Mouse (Mus musculus) liver, embryonic 13.5 days (tissue): ENCODE results near the gene Shank1. TPM values are rescaled to one million over a fixed set of nuclear protein-coding genes. Genes with fewer than 3 reads are reported as not detected.
A peak's percentile ranks its signal among the peaks of the same experiment; 100 is the strongest.

Experiments used
- ATAC-seq: fragments of 200-750 bp; cut with Nextera tagmentation; 2 replicates; pipeline ENCODE4 v1.8.0; 2017; ENCODE audit warnings: low read depth, mild to moderate bottlenecking, moderate number of reproducible peaks, moderate library complexity
- DNase-seq: peaks from one replicate; pipeline ENCODE4 v3.0.0; 2022
- H3K27ac ChIP-seq: fragments of 300-500 bp; sonication (generic); 2 replicates; pipeline ENCODE4 v1.5.1; 2015; ENCODE audit warnings: moderate library complexity, mild to moderate bottlenecking, inconsistent platforms
- H3K27me3 ChIP-seq: fragments of 300-500 bp; sonication (generic); 2 replicates; pipeline ENCODE4 v1.6.1; 2015; ENCODE audit warnings: mild to moderate bottlenecking, inconsistent platforms
- H3K36me3 ChIP-seq: fragments of 300-500 bp; sonication (generic); 2 replicates; pipeline ENCODE4 v1.6.1; 2015; ENCODE audit warnings: mild to moderate bottlenecking, inconsistent platforms
- H3K4me1 ChIP-seq: fragments of 300-500 bp; sonication (generic); replicated peaks from 2 replicates; pipeline ENCODE4 v1.6.1; 2015; ENCODE audit warnings: inconsistent platforms
- H3K4me2 ChIP-seq: fragments of 300-500 bp; sonication (generic); 2 replicates; pipeline ENCODE4 v1.6.1; 2015; ENCODE audit warnings: inconsistent platforms, mild to moderate bottlenecking, moderate library complexity
- H3K4me3 ChIP-seq: fragments of 300-500 bp; sonication (generic); replicated peaks from 2 replicates; pipeline ENCODE4 v1.5.1; 2015; ENCODE audit warnings: mild to moderate bottlenecking, inconsistent platforms
- H3K9ac ChIP-seq: fragments of 300-500 bp; sonication (generic); 2 replicates; pipeline ENCODE4 v1.6.1; 2015; ENCODE audit warnings: mild to moderate bottlenecking, inconsistent platforms
- H3K9me3 ChIP-seq: fragments of 300-500 bp; sonication (generic); replicated peaks from 2 replicates; pipeline ENCODE4 v1.6.1; 2016; ENCODE audit warnings: inconsistent platforms
- WGBS: fragments of 180-500 bp; shearing (Covaris S2); methylation state at CpG from one replicate; pipeline ENCODE4 v1.1.7; 2015; ENCODE audit not compliant: insufficient replicate concordance; 5-methylcytosine and 5-hydroxymethylcytosine counted together
- polyA plus RNA-seq: library from polyadenylated mRNA; unstranded; fragments of >200 nt; fragmentation: Nextera tagmentation; extraction: Ambion mirVana; gene quantifications from 2 replicates; pipeline ENCODE4 v1.2.1, GENCODE M21; 2015

The Shank1 gene
- polyA plus RNA-seq, 1 experiment from 2014 or later, result 0.06 TPM

DNA sequence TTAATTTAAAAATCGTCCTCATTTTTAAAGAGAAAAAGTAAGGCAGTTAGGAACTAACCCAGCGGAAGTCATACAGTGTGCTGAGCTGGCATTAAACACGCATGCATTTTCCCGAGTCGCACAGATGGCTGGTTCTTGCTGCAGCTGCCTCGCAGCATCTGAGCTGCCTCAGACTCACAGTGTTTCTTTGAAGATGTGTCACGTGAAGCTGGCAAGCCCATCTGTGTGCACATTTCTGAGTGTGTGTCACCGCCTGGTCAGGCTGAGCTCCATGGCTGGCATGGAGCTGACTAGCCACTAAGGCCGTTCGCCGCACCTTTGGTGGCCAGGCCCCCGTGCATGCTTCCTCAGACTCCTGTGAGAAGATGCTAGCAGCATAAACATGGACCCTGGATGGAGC, 72.5 kb downstream of the Shank1 start:
- ATAC-seq, result no peak
- Histone ChIP-seq H3K27ac (no peak overlapping the region), H3K4me3 (no peak overlapping the region), H3K4me2 (no peak overlapping the region), H3K27me3 (peaks cover 62% of the 10 kb centered on the region), H3K9me3 (no peaks in the 10 kb centered on the region), H3K4me1 (peaks cover 8% of the 10 kb centered on the region), H3K36me3 (no peaks in the 10 kb centered on the region), H3K9ac (no peak overlapping the region)
- no peak for DNase-seq
- WGBS, result 73% methylated on average over 12 of the region's 12 CpGs

DNA sequence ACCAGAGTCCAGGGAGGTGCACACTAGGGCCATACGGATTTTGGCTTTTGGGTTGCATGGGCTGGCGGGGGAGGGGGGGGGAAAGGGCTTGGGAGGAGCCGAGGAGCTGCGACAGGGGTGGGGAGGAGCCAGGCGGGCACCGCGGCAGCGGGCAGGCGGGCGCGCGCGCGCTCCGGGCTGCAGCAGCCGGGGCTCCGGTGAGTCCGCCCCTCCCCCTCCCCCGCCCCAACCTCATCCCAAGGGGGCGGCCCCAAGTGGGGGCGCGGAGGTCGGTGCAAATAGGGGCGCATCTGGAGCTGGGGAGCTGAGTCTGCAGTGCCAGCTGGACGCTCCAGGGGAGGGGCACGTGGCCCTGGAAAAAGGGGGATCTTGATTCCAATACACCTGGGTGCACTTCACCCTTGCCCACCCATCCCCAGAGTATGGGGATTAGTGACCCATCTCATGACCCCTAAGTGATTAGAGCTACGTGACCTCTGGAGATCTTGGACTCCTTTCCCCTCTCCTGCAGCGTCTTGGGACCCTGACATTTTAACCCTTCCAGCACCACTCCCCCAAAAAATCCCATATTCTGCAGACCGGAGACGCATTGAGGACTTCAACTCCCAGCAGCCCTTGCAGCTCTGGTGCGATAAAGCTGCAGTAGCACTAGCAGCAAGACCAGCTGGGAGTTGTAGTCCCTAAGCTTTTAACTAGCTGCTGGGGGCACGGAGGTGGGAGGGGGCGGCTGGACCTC, 74.1 kb downstream of the Shank1 start, which contains the start of gene Syt3:
TSS of gene Syt3 (plus strand) at position 123 of the 736 bp plus-strand sequence.
- Histone ChIP-seq H3K9ac (no peak within 1 kb of the TSS), H3K27me3 (peaks cover 72% of the 10 kb centered on the region), H3K4me1 (peaks cover 8% of the 10 kb centered on the region), H3K4me2 (peak within 1 kb of the TSS; percentile 65), H3K9me3 (no peaks in the 10 kb centered on the region), H3K27ac (no peak within 1 kb of the TSS), H3K36me3 (no peaks in the 10 kb centered on the region), H3K4me3 (peak within 1 kb of the TSS; percentile 47)
- WGBS, result 1% methylated on average over 29 of the region's 33 CpGs
- peak; percentile 45; the same call in 1 of the 2 replicates for ATAC-seq
- no peak for DNase-seq

DNA sequence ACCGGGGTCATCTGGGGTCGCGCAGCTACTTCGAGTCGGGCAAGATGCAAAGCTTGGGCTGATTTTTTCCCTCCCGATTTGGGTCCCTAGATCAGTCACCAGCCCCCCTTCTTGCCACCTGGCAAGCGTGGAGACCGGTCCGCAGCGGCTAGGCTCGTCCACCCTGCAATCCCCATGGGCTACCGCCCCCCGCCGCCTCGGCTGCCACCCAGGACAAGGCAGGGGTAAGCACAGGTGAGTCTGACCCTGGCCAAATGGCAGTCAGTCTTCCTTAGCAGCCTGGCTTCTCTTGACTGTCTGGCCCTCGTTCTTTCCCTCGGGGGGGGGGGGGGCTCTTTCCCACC, 74.6 kb downstream of the Shank1 start:
- peaks cover 8% of the 10 kb centered on the region for H3K4me1 ChIP-seq
- H3K27me3 ChIP-seq, result peaks cover 70% of the 10 kb centered on the region
- ATAC-seq, result peak; percentile 36; the same call in 1 of the 2 replicates
- 1% methylated on average over 17 of the region's 17 CpGs for WGBS
- H3K4me3 ChIP-seq, result peak overlapping the region; percentile 47; the same call in 1 of the 2 replicates
- H3K36me3 ChIP-seq, result no peaks in the 10 kb centered on the region
- no peak overlapping the region for H3K9ac ChIP-seq
- H3K9me3 ChIP-seq, result no peaks in the 10 kb centered on the region
- H3K27ac ChIP-seq, result no peak overlapping the region
- H3K4me2 ChIP-seq, result peak overlapping the region; percentile 65
- DNase-seq, result no peak

DNA sequence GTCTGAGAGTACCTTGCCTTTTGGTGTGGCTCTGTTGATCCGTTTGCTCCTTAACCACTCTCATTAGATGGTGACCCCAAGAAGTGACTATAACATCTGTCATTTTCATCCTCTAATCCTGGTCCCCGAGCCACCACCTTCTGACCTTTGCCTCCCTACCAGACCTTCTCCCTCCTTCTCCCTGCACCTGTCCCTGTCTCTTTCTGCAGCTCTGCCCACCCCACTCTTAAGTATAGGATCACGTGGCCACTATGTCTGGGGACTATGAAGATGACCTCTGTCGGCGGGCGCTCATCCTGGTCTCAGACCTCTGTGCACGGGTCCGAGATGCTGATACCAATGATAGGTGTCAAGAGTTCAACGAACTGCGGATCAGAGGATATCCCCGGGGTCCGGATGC, 75.7 kb downstream of the Shank1 start, which contains the start of gene 1700008O03Rik:
TSS of gene 1700008O03Rik (minus strand) at position 101 of the 400 bp plus-strand sequence.
- DNase-seq (no peak), ATAC-seq (no peak)
- Histone ChIP-seq H3K9ac (no peak within 1 kb of the TSS), H3K4me3 (peak within 1 kb of the TSS; percentile 47; the same call in 1 of the 2 replicates), H3K9me3 (no peaks in the 10 kb centered on the region), H3K4me2 (peak within 1 kb of the TSS; percentile 65), H3K4me1 (peaks cover 8% of the 10 kb centered on the region), H3K27me3 (peaks cover 68% of the 10 kb centered on the region), H3K27ac (no peak within 1 kb of the TSS), H3K36me3 (no peaks in the 10 kb centered on the region)
- 62% methylated on average over 12 of the region's 12 CpGs for WGBS

DNA sequence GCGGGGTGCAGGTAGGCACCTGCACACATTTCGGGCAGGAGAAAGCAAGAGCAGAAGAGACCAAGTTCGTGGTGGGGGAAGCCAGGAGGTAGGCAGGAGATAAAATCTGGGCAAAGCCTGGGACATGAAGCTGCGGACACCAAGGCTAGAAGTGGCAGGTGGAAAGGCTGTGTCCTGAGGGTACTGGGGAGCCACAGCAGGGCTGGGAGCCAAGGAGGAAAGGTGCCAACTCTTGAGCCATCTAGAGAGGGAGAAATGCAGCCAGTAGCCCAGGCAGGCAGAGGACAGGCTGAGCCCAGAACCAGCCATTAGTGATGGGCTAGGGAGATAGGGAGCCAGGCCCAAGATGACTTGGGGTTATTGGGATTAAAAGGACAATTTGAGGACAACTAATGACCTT, 81.8 kb downstream of the Shank1 start:
- Histone ChIP-seq H3K4me3 (no peak overlapping the region), H3K27me3 (peaks cover 24% of the 10 kb centered on the region)
- ATAC-seq, result no peak

DNA sequence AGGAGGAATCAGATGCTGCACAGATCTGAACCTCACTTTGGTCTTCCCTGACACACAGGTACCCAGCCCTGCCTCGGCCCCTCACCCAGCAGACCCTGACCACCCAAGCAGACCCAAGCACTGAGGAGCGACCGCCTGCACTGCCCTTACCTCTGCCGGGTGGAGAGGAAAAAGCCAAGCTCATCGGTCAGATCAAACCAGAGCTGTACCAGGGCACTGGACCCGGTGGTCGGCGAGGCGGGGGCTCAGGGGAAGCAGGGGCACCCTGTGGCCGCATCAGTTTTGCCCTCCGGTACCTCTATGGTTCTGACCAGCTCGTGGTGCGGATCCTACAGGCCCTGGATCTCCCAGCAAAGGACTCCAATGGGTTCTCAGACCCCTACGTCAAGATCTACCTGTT, 82.3 kb downstream of the Shank1 start:
- Histone ChIP-seq H3K27me3 (peaks cover 18% of the 10 kb centered on the region), H3K4me1 (no peaks in the 10 kb centered on the region), H3K9ac (no peak overlapping the region), H3K4me2 (no peak overlapping the region), H3K4me3 (no peak overlapping the region), H3K9me3 (no peaks in the 10 kb centered on the region), H3K36me3 (no peaks in the 10 kb centered on the region), H3K27ac (no peak overlapping the region)
- ATAC-seq (no peak), DNase-seq (no peak)
- WGBS, result 73% methylated on average over 14 of the region's 14 CpGs

More for the DNA sequence above, 81.8 kb downstream of the Shank1 start:
- no peaks in the 10 kb centered on the region for H3K36me3 ChIP-seq
- no peaks in the 10 kb centered on the region for H3K4me1 ChIP-seq
- 55% methylated on average over 4 of the region's 4 CpGs for WGBS
- H3K9ac ChIP-seq, result no peak overlapping the region
- H3K9me3 ChIP-seq, result no peaks in the 10 kb centered on the region
- H3K27ac ChIP-seq, result no peak overlapping the region
- H3K4me2 ChIP-seq, result no peak overlapping the region
- DNase-seq, result no peak

DNA sequence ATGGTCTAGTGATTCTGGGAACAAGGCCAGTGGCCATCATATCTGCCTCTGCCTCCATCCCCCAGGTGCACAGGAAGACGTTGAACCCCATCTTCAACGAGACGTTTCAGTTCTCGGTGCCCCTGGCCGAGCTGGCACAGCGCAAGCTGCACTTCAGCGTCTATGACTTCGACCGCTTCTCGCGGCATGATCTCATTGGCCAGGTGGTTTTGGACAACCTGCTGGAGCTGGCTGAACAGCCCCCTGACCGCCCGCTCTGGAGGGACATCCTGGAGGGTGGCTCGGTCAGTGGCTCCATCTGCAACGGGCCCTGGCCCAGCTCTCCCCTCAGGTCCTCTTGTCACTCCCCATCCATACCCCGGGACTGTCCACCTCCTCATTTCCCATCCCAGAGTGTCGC, 83.2 kb downstream of the Shank1 start:
- Histone ChIP-seq H3K27me3 (peaks cover 9% of the 10 kb centered on the region), H3K9ac (no peak overlapping the region)

DNA sequence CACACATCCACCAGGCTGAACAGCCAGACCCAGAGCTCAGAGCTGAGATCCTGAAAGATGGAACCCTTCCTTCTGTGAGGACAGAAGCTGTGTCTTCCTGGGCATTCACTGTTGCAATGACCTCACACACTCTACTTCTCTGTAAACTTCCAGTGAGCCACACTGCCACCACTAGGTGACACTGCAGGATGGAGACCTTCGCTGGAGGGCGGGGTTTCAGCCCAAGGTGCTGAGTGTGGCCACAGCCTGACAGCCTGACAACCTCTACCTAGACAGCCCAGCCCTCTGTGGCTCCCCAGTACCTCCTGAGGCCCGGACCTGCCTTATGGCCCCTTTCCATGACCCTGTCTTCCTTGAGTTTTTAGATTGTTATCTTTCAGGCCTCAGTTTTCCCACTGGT, 88.5 kb downstream of the Shank1 start:
- no peak overlapping the region for H3K27ac ChIP-seq
- WGBS, result 15% methylated on average over 3 of the region's 3 CpGs
- H3K36me3 ChIP-seq, result no peaks in the 10 kb centered on the region
- H3K27me3 ChIP-seq, result peaks cover 8% of the 10 kb centered on the region
- H3K9me3 ChIP-seq, result no peaks in the 10 kb centered on the region
- no peak overlapping the region for H3K9ac ChIP-seq
- peaks cover 3% of the 10 kb centered on the region; the same call in 1 of the 2 replicates for H3K4me1 ChIP-seq
- H3K4me2 ChIP-seq, result no peak overlapping the region
- H3K4me3 ChIP-seq, result no peak overlapping the region
- DNase-seq (peak; percentile 68), ATAC-seq (peak; percentile 59; the same call in 1 of the 2 replicates)

More for the DNA sequence above, 83.2 kb downstream of the Shank1 start:
- Histone ChIP-seq H3K4me3 (no peak overlapping the region), H3K9me3 (no peaks in the 10 kb centered on the region), H3K36me3 (no peaks in the 10 kb centered on the region), H3K4me1 (no peaks in the 10 kb centered on the region), H3K27ac (no peak overlapping the region), H3K4me2 (no peak overlapping the region)
- no peak for ATAC-seq
- WGBS, result 83% methylated on average over 17 of the region's 17 CpGs
- no peak for DNase-seq

DNA sequence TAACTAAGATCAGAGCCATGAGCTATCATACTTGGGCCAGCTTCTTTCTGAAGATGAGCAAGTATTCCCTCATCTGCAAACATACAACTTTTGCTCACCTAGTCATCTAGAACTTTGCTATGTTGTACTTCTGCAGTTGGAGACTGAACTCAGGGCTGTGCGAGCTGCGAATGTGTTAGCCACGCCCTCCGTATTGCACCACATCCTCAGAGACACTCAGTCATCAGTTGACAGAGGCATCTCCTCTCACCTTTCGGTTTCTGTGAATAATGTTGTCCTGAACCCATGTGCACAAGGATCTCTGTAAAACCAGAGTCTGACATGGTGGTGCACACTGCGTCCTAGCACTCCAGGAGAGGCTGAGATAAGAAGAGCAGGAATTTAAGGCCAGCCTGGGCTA, 91.6 kb downstream of the Shank1 start:
- 45% methylated on average over 6 of the region's 6 CpGs for WGBS
- H3K36me3 ChIP-seq, result no peaks in the 10 kb centered on the region
- ATAC-seq, result no peak
- no peak overlapping the region for H3K4me2 ChIP-seq
- DNase-seq, result no peak
- H3K27me3 ChIP-seq, result peaks cover 11% of the 10 kb centered on the region; the same call in 1 of the 2 replicates
- H3K27ac ChIP-seq, result no peak overlapping the region
- peaks cover 18% of the 10 kb centered on the region for H3K4me1 ChIP-seq
- H3K9ac ChIP-seq, result no peak overlapping the region
- H3K4me3 ChIP-seq, result no peak overlapping the region
- H3K9me3 ChIP-seq, result no peaks in the 10 kb centered on the region

DNA sequence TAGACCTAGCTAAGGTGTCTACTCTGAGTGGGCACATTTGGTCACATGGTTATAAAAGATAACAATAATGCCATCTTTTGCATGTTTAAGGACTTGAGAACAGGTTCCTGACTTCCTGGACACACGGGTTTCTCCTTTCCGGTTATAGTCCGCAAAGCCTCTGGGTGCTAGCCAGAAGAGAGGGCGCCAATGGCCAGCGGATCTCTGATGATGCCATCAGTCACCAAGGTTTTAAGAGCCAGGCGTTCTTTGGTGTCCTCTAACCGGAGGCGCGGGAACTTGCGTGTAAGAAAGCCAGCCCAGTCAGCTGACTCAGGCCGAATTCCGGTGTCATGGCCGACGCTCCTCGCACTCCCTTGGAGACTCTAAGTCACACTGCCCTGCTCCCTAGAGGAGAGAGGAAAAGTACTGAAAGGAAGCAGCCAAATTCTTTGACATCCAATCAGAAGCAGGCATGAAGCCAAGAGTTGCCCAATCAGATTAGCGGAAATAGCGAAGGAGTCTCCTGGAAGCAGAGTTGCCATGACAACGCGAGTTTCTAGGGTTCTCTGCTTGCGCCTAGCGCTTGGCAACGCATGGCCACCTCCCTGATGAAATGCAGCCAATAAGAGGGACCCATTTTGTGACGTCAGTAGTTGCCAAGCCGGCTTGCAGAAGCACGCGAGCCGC, 95.4 kb downstream of the Shank1 start:
- H3K4me3 ChIP-seq, result peak overlapping the region; percentile 28
- peaks cover 32% of the 10 kb centered on the region for H3K27me3 ChIP-seq
- peak overlapping the region; percentile 57 for H3K4me2 ChIP-seq
- peak; percentile 78 for DNase-seq
- 2% methylated on average over 27 of the region's 27 CpGs for WGBS
- no peaks in the 10 kb centered on the region for H3K9me3 ChIP-seq
- H3K4me1 ChIP-seq, result peaks cover 16% of the 10 kb centered on the region
- no peaks in the 10 kb centered on the region for H3K36me3 ChIP-seq
- H3K27ac ChIP-seq, result no peak overlapping the region
- H3K9ac ChIP-seq, result no peak overlapping the region
- peak; percentile 79 for ATAC-seq

DNA sequence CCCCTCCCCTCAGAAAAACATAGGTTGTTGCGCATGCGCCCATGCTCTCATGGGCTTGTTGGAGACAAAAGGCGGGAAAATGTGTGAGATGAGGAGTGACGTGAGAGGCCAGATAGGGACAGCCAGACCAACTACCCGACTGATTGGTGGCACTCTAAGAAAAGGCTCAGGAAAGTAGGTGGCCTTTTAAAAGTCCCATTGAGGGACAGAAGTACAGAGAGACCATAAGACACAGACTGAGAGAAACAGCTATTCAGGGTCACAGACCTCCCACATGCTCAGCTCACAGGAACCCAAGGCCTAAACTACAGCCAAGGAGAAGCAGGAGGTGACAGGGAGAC, 95.9 kb downstream of the Shank1 start:
- Histone ChIP-seq H3K4me3 (peak overlapping the region; percentile 28; the same call in 1 of the 2 replicates), H3K36me3 (no peaks in the 10 kb centered on the region), H3K27me3 (peaks cover 32% of the 10 kb centered on the region), H3K9me3 (no peaks in the 10 kb centered on the region), H3K9ac (no peak overlapping the region), H3K27ac (no peak overlapping the region), H3K4me2 (peak overlapping the region; percentile 57), H3K4me1 (peaks cover 16% of the 10 kb centered on the region)
- 5% methylated on average over 5 of the region's 5 CpGs for whole genome bisulfite sequencing
- no peak for DNase-seq
- ATAC-seq, result peak; percentile 52
